Mouse (Mus musculus): Measurements from ENCODE around the gene Ggt5.

Gene Ggt5

GRCm38 (mm10) chr10:75568441-75568840 lies 20.7 kb upstream of the Ggt5 start:
- no peak for DNase-seq (ENCODE audit: low spot score)

- no peak for DNase-seq (ENCODE audit: low spot score)
Observed at GRCm38 (mm10) chr10:75568851-75569250, 20.3 kb upstream of the Ggt5 start.

- DNase-seq (ENCODE audit: low spot score): no peak
Observed at GRCm38 (mm10) chr10:75570981-75571657, 18.0 kb upstream of the Ggt5 start.

- no peak for DNase-seq (ENCODE audit: low spot score)
Observed at GRCm38 (mm10) chr10:75571937-75572336, 17.2 kb upstream of the Ggt5 start.

DNA sequence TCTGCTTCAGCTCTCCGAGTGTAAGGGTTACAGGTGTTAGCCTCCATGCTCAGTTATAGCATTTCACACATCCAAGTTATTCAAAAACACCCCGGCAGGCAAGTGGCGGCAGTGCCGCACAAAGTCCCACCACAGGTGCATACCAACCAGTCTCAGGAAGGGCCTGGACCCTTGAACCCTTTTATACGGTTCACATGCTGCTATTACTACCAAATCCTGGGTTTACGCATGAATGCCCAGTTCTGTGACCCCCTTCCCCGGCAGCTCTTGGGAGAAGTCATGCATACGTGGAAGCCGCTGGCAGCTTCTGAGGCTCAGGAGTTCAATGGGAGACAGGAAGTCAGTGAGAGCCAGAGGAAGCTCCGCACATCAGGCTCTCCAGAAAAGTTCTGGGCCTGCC lies 16.0 kb upstream of the Ggt5 start:
- no peak for DNase-seq (ENCODE audit: low spot score)

GRCm38 (mm10) chr10:75573965-75574364 lies 15.2 kb upstream of the Ggt5 start:
- no peak for DNase-seq (ENCODE audit: low spot score)

GRCm38 (mm10) chr10:75579129-75579528 lies 10.0 kb upstream of the Ggt5 start:
- no peak for DNase-seq (ENCODE audit: low spot score)

- DNase-seq (ENCODE audit: low spot score): peak; percentile 73
Observed at GRCm38 (mm10) chr10:75585876-75586552, 3.1 kb upstream of the Ggt5 start.

DNA sequence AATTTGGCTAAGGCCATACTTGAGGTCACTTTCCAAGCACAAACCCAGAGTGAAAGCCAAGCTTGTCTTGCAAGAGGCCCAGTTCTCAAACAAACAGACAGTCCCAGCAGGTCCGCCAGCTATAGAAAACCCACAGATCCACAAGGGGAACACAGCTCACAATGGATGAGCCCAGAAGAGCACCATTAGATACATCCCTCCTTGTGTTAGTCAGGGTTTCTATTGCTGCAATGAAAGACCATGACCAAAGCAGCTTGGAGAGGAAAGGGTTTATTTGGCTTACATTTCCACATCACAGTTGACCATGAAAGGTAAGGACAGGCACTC lies 2.6 kb upstream of the Ggt5 start:
- no peak for DNase-seq (ENCODE audit: low spot score)

DNA sequence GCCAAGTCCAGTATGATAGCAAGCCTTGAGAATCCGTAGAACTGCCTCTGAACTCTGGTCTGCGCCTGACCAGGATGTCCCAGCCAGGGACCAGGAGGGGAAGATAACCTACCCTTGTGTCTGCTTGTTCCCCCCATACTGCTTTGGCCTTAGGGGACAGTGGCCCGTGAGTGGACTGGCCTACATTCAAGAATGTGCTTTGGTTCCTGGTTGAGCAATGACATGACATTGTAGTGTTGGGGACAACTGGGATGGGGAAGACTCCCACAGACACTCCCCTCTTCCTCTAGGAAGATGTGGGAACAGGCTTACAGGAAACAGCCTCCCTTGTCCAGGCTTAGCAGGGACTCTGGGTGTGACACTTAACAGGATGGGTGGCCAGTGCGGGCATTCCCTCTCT lies 1.4 kb upstream of the Ggt5 start:
- DNase-seq (ENCODE audit: low spot score): no peak

DNA sequence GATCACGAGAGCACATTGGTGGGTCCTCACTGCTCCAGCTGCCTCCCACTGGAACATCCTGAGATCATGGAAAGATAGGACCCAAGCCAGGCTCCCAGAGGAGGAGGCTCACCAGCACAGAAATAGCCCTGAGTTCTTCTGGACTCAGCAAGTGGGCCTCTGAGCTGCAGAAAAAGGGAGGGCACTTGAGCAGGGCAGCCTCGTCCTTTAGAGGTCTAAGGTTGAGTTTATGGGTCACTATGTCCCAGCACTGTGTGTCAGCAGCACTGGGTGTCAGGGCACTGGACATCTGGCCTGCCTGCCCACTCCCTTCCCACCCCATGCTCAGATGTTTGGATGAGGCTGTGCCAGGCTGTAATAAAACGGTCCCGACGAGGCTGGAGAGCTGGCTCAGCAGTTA lies 804 bp upstream of the Ggt5 start:
- DNase-seq (ENCODE audit: low spot score): no peak

GRCm38 (mm10) chr10:75589651-75590050 lies 511 bp downstream of the Ggt5 start:
- DNase-seq (ENCODE audit: low spot score): no peak

- DNase-seq (ENCODE audit: low spot score): peak; percentile 58
Observed at GRCm38 (mm10) chr10:75591211-75591894, 2.2 kb downstream of the Ggt5 start.

DNA sequence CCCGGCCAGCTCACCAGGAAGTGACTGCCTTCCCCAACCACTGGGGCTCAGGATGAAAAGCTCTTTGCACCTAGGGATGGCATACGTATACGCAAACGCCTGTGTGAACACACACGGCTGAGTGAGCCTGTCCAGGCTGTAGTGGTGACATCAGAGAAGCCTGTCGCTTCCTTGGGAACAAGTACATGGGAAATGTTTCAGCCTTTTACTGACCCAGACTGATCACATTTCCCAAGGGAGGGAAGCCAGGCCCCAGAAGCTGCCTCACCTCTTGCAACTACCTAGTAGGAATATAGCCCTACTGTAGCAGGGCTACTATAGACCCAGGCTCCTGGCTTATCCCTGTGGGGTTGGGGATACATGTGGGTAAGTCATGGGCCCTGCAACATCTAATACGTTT lies 3.4 kb downstream of the Ggt5 start:
- no peak for DNase-seq (ENCODE audit: low spot score)

DNA sequence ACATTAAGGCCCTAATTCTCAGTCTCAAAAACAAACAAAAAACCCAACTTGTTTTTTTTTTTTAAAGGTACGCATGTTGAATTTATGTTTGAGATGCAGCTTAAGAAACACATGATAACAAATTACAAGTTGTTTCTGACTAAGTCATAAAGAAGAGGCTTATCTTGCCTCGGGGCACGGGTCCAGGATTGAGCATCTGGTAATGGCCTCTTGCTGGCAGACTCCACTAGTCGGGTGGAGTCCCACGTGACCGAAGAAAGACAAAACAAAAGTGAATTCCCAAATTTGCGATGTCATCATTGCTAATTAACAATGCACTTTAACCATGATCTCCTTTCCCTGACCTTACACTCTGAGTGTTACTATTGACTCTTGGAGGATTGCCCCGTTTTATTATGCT lies 6.8 kb downstream of the Ggt5 start:
- no peak for DNase-seq (ENCODE audit: low spot score)

DNA sequence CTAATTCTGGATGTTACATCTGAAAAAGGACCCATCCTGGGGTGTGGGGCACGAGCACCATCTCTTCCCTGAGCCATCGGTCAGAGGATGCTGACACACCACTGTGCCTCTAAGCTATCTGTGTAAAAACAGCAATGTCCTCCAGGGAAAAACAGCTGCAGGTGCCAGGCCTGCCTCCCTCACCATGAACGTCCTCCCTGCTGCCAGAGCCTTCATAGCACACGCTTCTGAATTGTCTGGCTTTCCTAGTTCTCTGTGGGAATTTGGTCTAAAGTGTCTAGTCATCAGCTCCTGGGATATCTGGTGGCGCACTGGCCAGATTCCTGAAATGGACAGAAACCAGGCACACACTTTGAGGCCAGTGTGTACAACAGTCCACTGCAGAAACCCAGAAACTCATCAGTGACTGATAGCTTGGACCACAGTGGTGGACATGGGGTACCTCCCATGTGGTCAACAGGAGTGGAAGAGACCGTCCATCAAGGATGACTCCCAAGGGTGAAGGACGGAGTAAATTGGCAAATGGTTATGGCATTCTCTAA lies 11.1 kb downstream of the Ggt5 start:
- DNase-seq (ENCODE audit: low spot score): no peak

- DNase-seq (ENCODE audit: low spot score): no peak
Observed at GRCm38 (mm10) chr10:75605162-75605846, 16.2 kb downstream of the Ggt5 start.

DNA sequence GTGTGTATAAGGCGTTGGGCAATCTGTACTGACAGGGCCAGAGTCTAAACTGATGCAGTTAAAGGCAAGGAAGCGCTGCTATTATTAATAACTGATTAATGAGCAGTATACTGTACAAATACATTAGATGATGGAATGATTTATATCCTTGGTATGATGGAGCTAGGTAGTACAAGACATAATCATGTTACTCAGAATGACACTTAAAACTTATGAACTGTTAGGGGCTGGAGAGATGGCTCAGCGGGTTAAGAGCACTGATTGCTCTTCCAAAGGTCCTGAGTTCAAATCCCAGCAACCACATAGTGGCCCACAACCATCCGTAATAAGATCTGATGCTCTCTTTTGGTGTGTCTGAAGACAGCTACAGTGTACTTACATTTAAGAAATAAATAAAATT lies 18.1 kb downstream of the Ggt5 start:
- no peak for DNase-seq (ENCODE audit: low spot score)

- no peak for DNase-seq (ENCODE audit: low spot score)
Observed at GRCm38 (mm10) chr10:75608975-75609374, 19.8 kb downstream of the Ggt5 start.

- DNase-seq (ENCODE audit: low spot score): no peak
Observed at GRCm38 (mm10) chr10:75610486-75610885, 21.3 kb downstream of the Ggt5 start.

GRCm38 (mm10) chr10:75616044-75616443 lies 26.9 kb downstream of the Ggt5 start:
- DNase-seq (ENCODE audit: low spot score): no peak

DNA sequence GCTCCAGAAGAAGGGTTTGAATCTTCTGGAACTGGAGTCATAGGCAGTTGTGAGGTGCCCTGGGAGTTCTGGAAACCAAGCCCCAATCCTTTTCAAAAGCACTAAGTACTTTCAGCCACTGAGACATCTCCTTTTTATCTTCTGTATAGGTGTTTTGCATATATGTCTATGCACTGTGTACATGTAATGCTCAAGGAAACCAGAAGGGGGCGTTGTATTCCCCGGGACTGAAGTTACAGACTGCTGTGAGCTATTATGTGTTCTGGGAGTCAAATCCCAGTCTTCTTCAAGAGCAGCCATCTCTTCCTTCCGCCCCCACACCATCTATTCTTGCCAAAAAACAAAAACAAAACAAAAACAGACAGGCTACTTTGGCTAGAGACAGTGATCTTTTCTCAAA lies 31.7 kb downstream of the Ggt5 start:
- DNase-seq (ENCODE audit: low spot score): no peak

- DNase-seq (ENCODE audit: low spot score): no peak
Observed at GRCm38 (mm10) chr10:75625920-75626319, 36.8 kb downstream of the Ggt5 start.
